In genomic region chr13:96728289-96728688, GRCm38 (mm10) we compare ENCODE assay signal across 31 mouse cellular contexts. TPM values are rescaled to one million over a fixed set of nuclear protein-coding genes. Genes with fewer than 3 reads are reported as not detected.
"Had no signal": no experiment of that assay in that cellular context is flagged by ENCODE, and none has a peak within 500 bp of the region (broad histone marks: within the 10 kb centered on the region; RNA-seq: fewer than 3 reads in every experiment).

No protein-coding gene starts in this region.

- DNase-seq: gastrocnemius, postnatal 14 days; gastrocnemius, postnatal 36 days; heart, adult 11 months; heart, adult 2 months; heart, postnatal 14 days; heart, postnatal 36 days; kidney, adult 11 months; kidney, adult 2 months; kidney, adult 9 months; kidney, postnatal 14 days; kidney, postnatal 36 days; layer of hippocampus, postnatal 36 days; left cerebral cortex, postnatal 4 days had no signal

RNA-seq across cellular contexts. Expression of gene Ankrd31, which starts 19.8 kb away (rescaled TPM):
- total RNA-seq: gastrocnemius, adult 18-20 months; gastrocnemius, adult 8-10 months; gastrocnemius, postnatal 14 days; gastrocnemius, postnatal 36 days; heart, adult 2 months; heart, postnatal 14 days; heart, postnatal 36 days; hematopoietic stem cell, adult 5-6 weeks; liver, adult 2 months had no signal
- polyA plus RNA-seq: heart, adult 2 months; heart, embryonic 11.5 days; heart, embryonic 13.5 days; heart, embryonic 15.5 days; heart, postnatal 0 days; hindbrain, embryonic 11.5 days; hindbrain, embryonic 13.5 days; hindbrain, embryonic 15.5 days; hindbrain, postnatal 0 days; kidney, adult 2 months; kidney, embryonic 15.5 days; kidney, postnatal 0 days; large intestine, adult 2 months; limb, embryonic 11.5 days; limb, embryonic 13.5 days; limb, embryonic 15.5 days; liver, adult 2 months had no signal
